Mouse (Mus musculus): ENCODE results near the gene Mex3a. TPM values are rescaled to one million over a fixed set of nuclear protein-coding genes. Genes with fewer than 3 reads are reported as not detected.
A peak's percentile ranks its signal among the peaks of the same experiment; 100 is the strongest.

Gene Mex3a
- total RNA-seq (2021): 1 to 10 TPM; 3.2 TPM
- long read RNA-seq, experiment 1: 0 reads
- long read RNA-seq, experiment 2, full-length matches to known transcripts: 1 of 2 reads
- long read RNA-seq, experiment 2, partial matches to known transcripts: 0 of 2 reads
- long read RNA-seq, experiment 2, other reads (novel, unspliced or antisense): 1 of 2 reads

DNA sequence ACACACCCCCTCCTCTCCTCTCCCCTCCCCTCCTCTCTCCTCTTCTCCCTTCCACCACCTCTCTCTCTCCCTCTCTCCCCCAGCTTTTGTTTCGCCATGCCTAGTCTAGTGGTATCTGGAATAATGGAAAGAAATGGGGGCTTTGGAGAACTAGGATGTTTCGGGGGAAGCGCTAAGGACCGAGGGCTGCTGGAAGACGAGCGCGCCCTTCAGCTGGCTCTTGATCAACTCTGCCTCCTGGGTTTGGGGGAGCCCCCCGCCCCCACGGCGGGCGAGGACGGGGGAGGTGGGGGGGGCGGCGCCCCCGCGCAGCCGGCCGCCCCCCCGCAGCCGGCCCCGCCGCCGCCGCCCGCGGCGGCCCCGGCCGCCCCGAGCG is at the start of gene Mex3a:
Mex3a (plus strand) TSS at position 97 of the 376 bp plus-strand sequence.
- DNase-seq (ENCODE audit: extremely low spot score in 1 of 2, low spot score in 2 of 2): no peak
- no peak for TF ChIP-seq CTCF (IDR thresholded peaks at IDR 0.05)
- intact Hi-C loops (cut with DNase I): no loop called here
- Histone ChIP-seq H3K4me3 (peak within 1 kb of the TSS; percentile 96), H3K27ac (peak within 1 kb of the TSS; percentile 89)

- DNase-seq (ENCODE audit: extremely low spot score in 1 of 2, low spot score in 2 of 2): no peak
- no peak overlapping the region for H3K4me3 ChIP-seq
- intact Hi-C loops (cut with DNase I): loop anchor here (1.0 kb wide), 1 partner anchor 39 kb away; no protein-coding TSS in a partner anchor
- TF ChIP-seq CTCF (IDR thresholded peaks at IDR 0.05): no peak
- no peak overlapping the region for H3K27ac ChIP-seq
Observed at GRCm38 (mm10) chr3:88483141-88483540, 49.1 kb upstream of the Mex3a start.

- intact Hi-C loops (cut with DNase I): loop anchor here (1.0 to 2.0 kb wide), 2 partner anchors 19 to 39 kb away; no protein-coding TSS in a partner anchor
- H3K4me3 ChIP-seq: no peak overlapping the region
- peak; percentile 96 for TF ChIP-seq CTCF (IDR thresholded peaks at IDR 0.05)
- DNase-seq (ENCODE audit: extremely low spot score in 1 of 2, low spot score in 2 of 2): peak; percentile 73 to 76
- H3K27ac ChIP-seq: no peak overlapping the region
Observed at GRCm38 (mm10) chr3:88483621-88484020, 48.6 kb upstream of the Mex3a start.

- peak; percentile 35 to 58 for DNase-seq (ENCODE audit: extremely low spot score in 1 of 2, low spot score in 2 of 2)
- H3K4me3 ChIP-seq: no peak overlapping the region
- TF ChIP-seq CTCF (IDR thresholded peaks at IDR 0.05): no peak
- peak overlapping the region; percentile 29; the same call in 1 of the 2 replicates for H3K27ac ChIP-seq
- intact Hi-C loops (cut with DNase I): loop anchor here (2.0 kb wide), 1 partner anchor 18 kb away; no protein-coding TSS in a partner anchor
Observed at GRCm38 (mm10) chr3:88484597-88485316, 47.4 kb upstream of the Mex3a start.

DNA sequence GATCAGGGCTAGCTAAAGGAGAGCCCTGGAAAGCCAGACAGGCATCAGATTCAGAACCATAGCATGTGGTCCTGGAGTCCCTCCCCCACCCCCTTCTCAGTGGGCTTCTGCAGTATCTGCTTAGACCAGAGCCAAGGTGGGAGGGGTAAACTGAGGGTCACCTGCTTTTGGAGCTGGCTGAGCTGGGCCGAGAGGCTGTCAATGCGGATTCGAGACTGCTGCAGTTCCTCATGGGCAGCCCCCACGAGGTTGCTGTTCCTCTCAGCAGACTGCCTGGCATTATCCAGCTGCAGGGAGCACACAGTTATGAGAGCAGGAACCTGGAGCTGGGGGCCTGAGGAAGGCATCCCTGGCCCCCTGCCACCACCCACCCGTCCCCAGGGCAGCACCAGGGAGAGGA is 46.2 kb upstream of the Mex3a start:
- DNase-seq (ENCODE audit: extremely low spot score in 1 of 2, low spot score in 2 of 2): no peak
- no peak overlapping the region for H3K4me3 ChIP-seq
- intact Hi-C loops (cut with DNase I): no loop called here
- no peak for TF ChIP-seq CTCF (IDR thresholded peaks at IDR 0.05)
- H3K27ac ChIP-seq: no peak overlapping the region

DNA sequence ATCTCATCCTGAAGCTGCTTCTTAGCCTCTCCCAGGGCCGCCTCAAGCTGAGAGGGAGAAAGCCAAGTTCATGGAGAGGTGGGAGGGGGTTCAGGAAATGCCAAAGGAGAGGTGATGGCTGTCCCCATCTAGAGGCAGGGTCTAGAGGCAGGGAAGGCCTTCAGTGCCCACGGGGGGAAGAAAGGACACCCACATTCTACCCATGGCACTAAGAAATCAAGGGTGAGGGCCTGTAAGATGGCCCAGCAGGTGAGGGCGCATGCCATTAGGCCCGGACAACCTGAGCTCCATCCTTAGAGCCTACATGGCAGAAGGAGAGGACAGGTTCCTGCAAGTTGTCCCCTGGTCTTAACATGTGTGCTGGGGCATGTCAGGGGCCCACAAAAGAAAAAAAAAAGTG is 45.3 kb upstream of the Mex3a start:
- intact Hi-C loops (cut with DNase I): no loop called here
- TF ChIP-seq CTCF (IDR thresholded peaks at IDR 0.05): no peak
- DNase-seq (ENCODE audit: extremely low spot score in 1 of 2, low spot score in 2 of 2): no peak

DNA sequence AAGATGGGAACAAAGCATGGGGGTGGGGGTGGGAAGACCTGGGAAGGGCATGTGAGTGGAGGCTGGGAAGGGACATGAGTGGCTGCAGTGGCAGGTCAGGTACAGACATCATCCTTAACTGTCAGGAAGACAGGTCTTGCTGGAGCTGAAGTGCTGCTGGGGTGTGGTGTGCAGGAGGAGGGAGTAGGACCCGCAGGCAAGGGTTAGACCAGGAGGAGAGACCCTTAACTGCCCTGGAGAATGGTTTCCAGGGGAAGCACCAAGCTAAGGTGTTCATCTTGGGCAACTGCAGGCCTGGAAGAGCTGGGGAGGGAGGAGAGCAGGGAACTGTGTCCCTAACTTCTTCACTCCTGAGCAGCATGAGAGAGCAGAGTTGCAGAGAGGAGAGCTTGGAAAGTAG is 44.8 kb upstream of the Mex3a start:
- DNase-seq (ENCODE audit: extremely low spot score in 1 of 2, low spot score in 2 of 2): no peak
- H3K4me3 ChIP-seq: no peak overlapping the region
- no peak for TF ChIP-seq CTCF (IDR thresholded peaks at IDR 0.05)
- H3K27ac ChIP-seq: no peak overlapping the region
- intact Hi-C loops (cut with DNase I): no loop called here

More for the DNA sequence above, 45.3 kb upstream of the Mex3a start:
- Histone ChIP-seq H3K4me3 (no peak overlapping the region), H3K27ac (no peak overlapping the region)

DNA sequence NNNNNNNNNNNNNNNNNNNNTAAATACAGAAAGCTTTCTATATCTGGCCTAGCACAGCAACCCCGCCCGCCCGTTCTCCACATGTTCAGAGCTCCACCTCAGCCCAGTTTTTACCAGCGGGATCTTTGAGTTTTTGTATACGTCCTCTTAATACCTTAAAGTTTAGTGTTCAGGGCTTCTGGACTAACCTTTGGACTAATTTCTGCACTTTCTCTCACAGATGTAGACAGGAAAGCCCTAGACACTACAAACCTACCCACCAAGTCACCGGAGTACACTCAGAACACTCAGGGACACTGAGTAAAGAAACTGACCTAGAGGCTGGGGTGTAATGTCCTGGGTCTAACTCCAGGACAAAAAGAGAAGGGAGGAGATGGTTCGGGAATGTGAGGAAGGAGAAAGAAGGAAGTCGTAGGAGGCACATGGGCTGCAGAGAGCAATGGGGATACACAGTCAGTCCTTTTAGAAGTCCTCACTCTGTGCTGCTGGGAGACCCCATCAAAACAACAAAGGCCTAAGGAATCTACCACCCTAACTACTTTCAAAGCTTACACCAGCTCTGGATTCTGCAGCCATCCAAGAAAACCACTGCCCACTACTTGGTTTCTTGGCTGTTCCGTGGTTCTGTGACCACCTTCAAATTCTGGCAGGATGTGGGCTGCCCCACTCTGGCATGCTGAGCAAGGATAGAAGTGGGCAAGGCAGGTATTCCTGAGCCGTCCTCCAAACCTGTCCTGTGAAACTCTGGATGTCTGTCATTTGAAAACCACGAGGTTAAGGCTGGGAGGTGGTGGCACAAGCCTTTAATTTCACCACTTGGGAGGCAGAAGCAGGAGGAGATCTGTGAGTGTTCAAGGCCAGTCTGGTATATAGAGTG is 38.3 kb upstream of the Mex3a start:
- TF ChIP-seq CTCF (IDR thresholded peaks at IDR 0.05): no peak
- DNase-seq (ENCODE audit: extremely low spot score in 1 of 2, low spot score in 2 of 2): no peak
- peak overlapping the region; percentile 96 for H3K27ac ChIP-seq
- no peak overlapping the region; the same call in 1 of the 2 replicates for H3K4me3 ChIP-seq
- intact Hi-C loops (cut with DNase I): no loop called here

GRCm38 (mm10) chr3:88494836-88495628 is 37.2 kb upstream of the Mex3a start:
- no peak for DNase-seq (ENCODE audit: extremely low spot score in 1 of 2, low spot score in 2 of 2)
- intact Hi-C loops (cut with DNase I): no loop called here
- H3K4me3 ChIP-seq: no peak overlapping the region
- peak overlapping the region; percentile 59 for H3K27ac ChIP-seq
- no peak for TF ChIP-seq CTCF (IDR thresholded peaks at IDR 0.05)

GRCm38 (mm10) chr3:88495741-88496415 is 36.3 kb upstream of the Mex3a start:
- no peak for DNase-seq (ENCODE audit: extremely low spot score in 1 of 2, low spot score in 2 of 2)
- TF ChIP-seq CTCF (IDR thresholded peaks at IDR 0.05): no peak
- H3K27ac ChIP-seq: peak overlapping the region; percentile 19
- intact Hi-C loops (cut with DNase I): no loop called here
- H3K4me3 ChIP-seq: no peak overlapping the region

- DNase-seq (ENCODE audit: extremely low spot score in 1 of 2, low spot score in 2 of 2): no peak
- intact Hi-C loops (cut with DNase I): no loop called here
Observed at GRCm38 (mm10) chr3:88499580-88499979, 32.6 kb upstream of the Mex3a start.

More at GRCm38 (mm10) chr3:88499580-88499979, 32.6 kb upstream of the Mex3a start:
- no peak for TF ChIP-seq CTCF (IDR thresholded peaks at IDR 0.05)
- H3K4me3 ChIP-seq: no peak overlapping the region
- H3K27ac ChIP-seq: no peak overlapping the region
